24 mouse cellular contexts compared by ENCODE assay signal in the genomic region with DNA sequence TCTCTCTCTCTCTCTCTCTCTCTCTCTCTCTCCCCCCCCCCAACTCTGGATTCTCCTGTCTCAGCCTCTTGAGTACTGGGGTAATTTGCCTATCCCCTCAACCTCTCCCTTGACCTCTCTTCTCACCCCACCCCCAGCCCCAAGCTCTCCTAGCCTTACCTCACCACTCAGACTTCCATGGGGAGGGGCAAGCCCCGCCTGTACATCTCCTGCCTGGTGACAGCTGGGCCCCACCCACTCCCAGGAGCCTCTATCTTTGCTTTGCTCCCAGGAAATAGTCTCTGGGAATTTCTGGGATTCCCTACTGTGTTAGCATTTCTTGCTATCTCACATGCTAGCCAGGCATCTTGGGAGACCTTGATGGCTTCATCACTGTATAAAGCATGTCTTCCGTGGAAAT.
"Had no signal": no experiment of that assay in that cellular context is flagged by ENCODE, and none has a peak within 500 bp of the region (broad histone marks: within the 10 kb centered on the region; RNA-seq: fewer than 3 reads in every experiment).

No protein-coding gene starts in this region.

- H3K9ac ChIP-seq: heart, embryonic 13.5 days; heart, embryonic 15.5 days; hindbrain, embryonic 12.5 days; hindbrain, embryonic 14.5 days; kidney, embryonic 15.5 days; limb, embryonic 13.5 days; limb, embryonic 15.5 days; liver, embryonic 12.5 days; liver, embryonic 14.5 days had no signal

- H3K9me3 ChIP-seq: heart, embryonic 13.5 days; heart, embryonic 15.5 days; hindbrain, embryonic 10.5 days; hindbrain, embryonic 12.5 days; kidney, embryonic 15.5 days; limb, embryonic 13.5 days; limb, embryonic 15.5 days; liver, embryonic 12.5 days had no signal

- H3K4me1 ChIP-seq: limb, embryonic 13.5 days; limb, embryonic 15.5 days; liver, embryonic 12.5 days had no signal

- H3K27ac ChIP-seq: gastrocnemius, adult 2 months; heart, embryonic 13.5 days; heart, embryonic 15.5 days; hindbrain, embryonic 10.5 days; hindbrain, embryonic 12.5 days; hindbrain, embryonic 14.5 days; kidney, embryonic 15.5 days; kidney, postnatal 0 days; limb, embryonic 13.5 days; limb, embryonic 15.5 days; liver, embryonic 12.5 days; liver, embryonic 14.5 days had no signal

- H3K4me3 ChIP-seq: gastrocnemius, adult 2 months; heart, embryonic 13.5 days; heart, embryonic 15.5 days; hindbrain, embryonic 10.5 days; hindbrain, embryonic 12.5 days; kidney, embryonic 15.5 days; limb, embryonic 13.5 days; limb, embryonic 15.5 days; liver, embryonic 12.5 days had no signal

- H3K36me3 ChIP-seq: heart, embryonic 13.5 days; heart, embryonic 15.5 days; hindbrain, embryonic 10.5 days; hindbrain, embryonic 12.5 days; kidney, embryonic 15.5 days; limb, embryonic 13.5 days; limb, embryonic 15.5 days; liver, embryonic 12.5 days had no signal

- DNase-seq: gastrocnemius, adult 2 months; gastrocnemius, postnatal 10 days; gastrocnemius, postnatal 25 days; heart, postnatal 10 days; heart, postnatal 4 days; kidney, adult 11 months; kidney, adult 2 months; kidney, adult 9 months; kidney, postnatal 14 days; kidney, postnatal 36 days; layer of hippocampus, adult 9-11 months; layer of hippocampus, postnatal 36 days; left cerebral cortex, postnatal 4 days had no signal

- H3K27me3 ChIP-seq: heart, embryonic 13.5 days; heart, embryonic 15.5 days; hindbrain, embryonic 12.5 days; kidney, embryonic 15.5 days; limb, embryonic 13.5 days; limb, embryonic 15.5 days; liver, embryonic 12.5 days had no signal
